Mouse (Mus musculus) thymus, postnatal 36 days (tissue): ENCODE measurements around the gene Tsfm.

ENCODE experiments used
- DNase-seq, 2 experiments: peaks; one replicate each; pipeline ENCODE4 v3.0.0; 2022; ENCODE audit warnings: mixed read lengths in 2 of 2

Gene Tsfm

DNA sequence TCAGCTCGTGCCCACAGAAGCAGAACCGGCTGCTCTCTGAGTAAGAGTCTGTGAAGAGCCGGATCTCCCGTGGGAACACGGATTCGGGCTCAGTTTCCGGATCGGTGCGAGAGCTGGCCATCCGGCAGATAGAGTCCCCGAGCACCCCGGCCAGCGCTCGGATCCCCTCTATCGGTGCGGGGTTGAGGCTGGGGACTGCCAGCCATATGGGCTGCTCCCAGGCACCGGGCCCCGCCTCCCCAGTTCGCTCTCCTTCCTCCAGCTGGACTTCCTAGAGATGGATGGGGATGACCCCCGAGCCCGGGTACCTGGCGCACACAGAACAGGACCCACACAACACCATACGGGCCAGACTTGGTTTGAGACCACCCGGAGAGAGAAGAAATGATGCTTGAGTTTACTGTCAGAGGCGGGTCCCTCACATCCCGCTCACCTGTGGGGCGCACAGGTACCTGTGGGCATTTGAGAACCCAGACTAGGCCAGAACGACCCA, 10.7 kb upstream of the Tsfm start, which contains the start of the genes Mettl1 and Eef1akmt3:
Gene Mettl1, plus strand, starts transcription at position 141 of the 493 bp plus-strand sequence.
Gene Eef1akmt3, minus strand, starts transcription at position 240 of the 493 bp plus-strand sequence.
- DNase-seq, result peak in 1 of 2 experiments; percentile 22

DNA sequence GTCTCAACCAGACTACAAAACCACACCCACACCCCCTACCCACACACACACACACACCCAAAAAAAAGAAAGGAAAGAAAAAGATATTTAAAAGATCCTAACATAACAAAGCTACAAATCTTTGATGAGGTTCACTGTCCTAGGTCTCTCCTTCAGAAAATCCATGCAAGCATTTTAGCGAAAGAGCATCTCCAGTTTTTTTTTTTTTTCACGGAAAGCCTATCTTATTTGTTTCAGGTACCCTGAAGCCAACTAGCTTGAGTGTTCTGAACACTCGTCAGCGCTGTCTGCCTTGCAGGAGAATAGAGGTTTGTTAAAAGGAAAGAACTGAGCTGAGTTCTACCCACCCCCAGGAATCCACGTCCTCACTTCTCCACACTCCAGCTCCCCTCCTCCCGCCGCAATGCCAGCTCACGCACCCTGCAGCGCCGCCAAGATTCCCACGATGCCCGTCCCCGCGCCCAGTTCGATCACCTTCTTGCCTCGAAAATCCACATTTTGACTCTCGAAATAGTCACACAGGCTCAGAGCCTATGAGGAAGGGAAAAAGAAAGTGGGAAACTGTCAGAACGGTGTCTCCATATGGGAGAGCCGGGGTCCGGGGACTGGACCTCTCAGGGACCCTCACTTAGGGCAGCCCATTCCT, 10.1 kb upstream of the Tsfm start:
- DNase-seq, result no peak

DNA sequence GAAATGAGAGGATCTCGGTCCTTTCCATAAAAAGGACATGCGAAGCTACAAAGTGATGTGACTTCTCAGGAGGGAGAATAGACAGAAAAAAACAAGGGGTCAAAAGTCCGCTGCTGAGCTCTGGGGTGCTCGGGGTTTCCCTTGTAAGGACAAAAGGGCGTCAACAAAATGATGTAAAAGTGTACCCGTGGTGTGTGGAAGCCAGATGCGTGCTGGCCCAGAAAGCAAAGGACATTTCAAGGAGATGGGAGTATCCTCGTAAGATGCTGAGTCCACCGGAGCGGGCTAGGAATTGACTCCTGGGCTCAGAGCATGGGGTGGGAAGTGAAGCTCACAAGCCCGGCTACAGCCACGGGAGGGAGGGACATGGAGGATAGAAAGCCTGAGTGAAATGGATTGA, 7.0 kb upstream of the Tsfm start:
- DNase-seq, result no peak

DNA sequence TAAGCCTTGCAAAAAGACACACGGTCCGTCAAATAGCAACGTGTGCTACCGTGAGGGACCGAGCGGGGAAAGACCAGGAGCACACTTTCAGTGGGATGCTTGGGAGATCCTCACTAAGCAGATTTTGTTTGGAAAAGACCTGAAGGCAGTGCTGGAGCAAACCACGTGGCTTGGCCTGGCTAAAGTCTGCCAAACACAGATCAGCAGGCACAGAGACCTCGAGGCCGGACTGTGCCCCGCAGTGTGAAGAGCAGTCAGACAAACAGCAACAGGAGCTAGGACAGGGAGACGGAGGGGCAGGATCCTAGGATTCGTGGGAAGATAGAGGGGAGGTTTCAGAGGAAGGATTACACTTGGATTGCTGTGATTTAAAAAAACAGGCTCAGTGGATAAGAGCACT, 5.6 kb upstream of the Tsfm start:
- DNase-seq, result no peak

DNA sequence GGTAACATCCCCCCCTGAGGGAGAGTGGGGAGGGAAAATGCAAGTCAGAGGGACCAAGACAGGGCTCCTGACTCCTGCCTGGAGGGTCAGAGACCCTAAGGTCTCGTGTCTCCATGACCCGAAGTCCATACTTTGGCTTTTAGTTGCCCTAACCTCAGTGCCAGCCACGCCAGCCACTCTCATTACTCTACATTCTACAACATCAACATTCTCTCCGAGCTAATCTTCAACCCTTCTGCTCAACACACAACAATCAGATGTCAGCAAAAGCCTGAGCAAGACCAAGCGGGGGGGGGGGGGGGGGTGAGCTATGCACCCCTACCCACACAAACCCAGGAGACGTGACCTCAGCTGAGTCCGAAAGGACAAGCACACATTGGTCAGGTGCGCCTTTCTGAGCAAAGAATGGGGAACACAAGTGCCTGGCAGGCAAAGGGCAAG, 2.7 kb upstream of the Tsfm start:
- DNase-seq, result no peak

DNA sequence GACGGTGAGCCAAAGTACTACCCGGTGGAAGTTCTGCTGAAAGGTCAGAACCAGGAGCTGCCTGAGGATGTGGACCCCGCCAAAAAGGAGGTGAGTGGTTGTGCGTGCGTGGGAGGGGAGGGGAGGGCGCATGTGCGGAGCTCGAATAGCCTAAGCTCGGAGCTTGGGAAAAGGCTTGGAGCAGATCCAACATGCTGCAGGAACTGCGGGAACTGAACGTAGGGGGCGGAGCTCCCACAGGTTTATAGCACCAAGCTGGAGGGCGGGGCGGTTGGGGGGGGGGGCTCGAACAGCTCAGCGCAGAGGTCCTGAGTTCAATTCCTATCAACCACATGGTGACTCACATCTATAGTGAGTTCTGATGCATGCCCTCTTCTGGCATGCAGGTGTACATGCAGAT, 12.2 kb downstream of the Tsfm start:
- DNase-seq, result no peak

DNA sequence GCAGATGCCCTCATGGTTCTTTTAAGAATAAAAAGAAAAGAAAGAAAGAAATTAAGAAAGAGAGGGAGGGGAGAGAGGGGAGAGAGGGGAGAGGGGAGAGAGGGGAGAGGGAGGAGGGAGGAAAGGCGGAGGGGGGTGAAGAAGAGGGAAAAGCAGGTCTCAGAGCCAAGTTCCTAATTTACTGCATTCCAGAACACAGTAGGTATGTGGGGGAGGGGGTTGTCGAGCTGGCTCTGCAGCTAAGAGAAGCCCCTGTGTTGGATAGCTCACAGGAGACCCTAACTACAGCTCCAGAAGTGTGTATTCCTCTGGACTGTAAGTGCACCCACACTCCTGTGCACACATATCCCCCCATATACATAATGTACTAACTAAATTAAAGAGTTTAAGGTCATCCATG, 13.6 kb downstream of the Tsfm start:
- no peak for DNase-seq

DNA sequence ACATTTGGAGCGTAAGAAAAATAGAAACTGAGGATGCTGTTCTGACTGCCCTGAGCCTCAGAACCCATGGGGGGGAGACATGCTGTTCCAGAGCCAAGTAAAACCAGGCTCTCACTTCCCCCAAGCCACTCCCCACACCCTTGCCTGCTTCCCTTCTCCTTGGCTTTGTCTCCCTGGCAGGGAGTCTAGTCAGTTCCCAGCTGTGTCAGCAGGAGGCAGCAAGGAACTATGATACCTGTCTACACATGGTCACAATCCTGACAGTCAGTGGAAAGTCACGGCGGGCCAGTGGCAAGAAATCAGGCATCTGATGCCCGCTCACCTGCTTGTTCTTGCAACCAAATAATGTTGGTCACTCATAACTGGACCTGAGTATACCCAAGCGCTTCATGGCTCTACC, 14.2 kb downstream of the Tsfm start:
- DNase-seq, result no peak

DNA sequence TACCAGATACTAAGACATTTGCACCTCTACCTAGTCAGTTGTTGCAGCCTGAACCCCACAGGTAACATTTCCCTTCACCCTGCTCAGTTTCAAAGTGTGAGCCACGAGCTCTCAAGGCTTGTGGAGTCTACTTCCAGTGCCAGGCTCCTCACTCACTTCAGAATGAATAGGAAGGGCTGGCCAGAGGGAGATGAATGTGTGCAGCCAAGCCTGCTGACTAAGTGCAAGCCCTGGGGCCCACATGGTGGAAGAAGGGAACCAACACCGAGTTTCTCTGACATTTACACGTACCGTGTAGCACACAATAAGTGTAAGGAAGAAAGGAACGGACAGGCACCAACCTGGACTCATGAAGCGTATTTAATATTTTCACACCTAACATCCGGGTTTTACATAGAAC, 26.8 kb downstream of the Tsfm start:
- DNase-seq, result no peak

DNA sequence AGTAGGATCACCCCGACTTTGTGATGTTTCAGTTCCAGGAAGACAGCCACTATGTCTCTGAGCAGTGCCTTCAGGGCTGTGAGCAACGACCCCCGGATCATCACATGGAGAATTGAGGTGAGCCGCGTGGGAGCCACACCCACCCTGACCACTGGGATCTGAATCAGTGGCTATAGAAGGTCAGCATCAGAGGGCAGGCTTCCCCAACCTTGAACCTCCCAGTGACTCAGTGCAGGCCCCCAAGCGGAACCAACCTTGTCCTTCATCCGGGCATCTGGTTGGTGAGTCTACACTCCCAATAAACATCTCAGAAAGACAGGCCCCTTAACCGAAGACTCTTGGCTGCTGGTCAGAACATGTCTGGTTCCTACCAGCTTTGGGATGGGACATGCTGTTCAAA, 27.3 kb downstream of the Tsfm start:
- DNase-seq, result no peak

DNA sequence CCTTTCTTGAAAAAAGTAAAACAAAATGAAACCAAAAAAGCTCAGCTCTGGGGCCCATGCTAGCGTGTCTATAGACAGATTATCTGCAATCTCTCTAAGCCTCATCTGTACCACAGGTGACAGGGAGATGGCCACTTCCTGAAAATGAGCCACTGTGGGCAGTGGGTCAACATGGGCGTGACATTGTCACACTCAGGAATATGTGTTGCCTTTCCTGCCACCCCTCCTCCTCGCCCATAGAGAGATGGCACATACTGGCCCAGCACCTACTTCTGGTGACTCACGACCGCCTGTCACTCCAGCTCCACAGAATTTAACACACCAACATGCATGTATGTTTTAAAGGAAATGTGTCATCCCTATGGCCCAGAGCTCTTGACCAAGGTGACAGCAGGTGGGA, 27.9 kb downstream of the Tsfm start:
- no peak for DNase-seq

DNA sequence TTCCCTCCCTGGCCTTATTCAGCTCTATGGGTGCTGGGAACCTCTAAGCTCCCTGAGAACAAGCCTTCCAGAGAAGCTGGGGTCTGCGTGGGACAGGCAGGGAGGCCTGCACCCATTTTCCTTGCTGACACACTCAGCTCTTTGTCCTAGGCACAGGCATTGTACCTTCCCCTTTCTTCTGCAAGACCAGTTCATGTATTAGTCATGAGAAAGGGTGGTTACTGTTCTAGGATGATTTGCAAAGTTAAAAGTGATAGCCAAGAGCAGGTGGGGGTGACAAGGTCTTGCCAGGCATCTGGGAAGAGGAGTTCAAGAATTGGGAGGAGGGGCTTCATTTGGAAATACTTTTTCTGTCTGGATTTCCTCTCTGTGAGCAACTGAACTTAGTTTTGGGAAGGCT, 28.6 kb downstream of the Tsfm start:
- no peak for DNase-seq

DNA sequence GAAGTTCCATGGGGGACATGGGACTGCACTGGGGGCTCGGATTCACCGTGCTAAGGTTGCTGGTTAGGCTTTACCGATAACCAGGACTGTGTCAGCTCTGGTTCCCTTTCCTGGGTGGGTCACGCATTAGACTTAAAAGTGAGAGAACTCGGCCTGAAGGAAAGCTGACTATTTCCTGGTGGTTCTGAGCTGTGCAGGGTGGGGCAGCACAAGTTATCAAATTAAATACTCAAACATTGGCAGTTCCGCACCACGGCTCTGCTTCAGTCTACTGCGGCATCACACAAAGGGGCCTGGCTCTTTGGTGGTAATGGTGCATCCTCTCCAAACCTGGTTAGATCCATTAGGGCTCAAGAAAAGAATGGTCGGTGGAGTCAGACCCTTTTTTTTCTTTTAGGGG, 29.3 kb downstream of the Tsfm start:
- no peak for DNase-seq

DNA sequence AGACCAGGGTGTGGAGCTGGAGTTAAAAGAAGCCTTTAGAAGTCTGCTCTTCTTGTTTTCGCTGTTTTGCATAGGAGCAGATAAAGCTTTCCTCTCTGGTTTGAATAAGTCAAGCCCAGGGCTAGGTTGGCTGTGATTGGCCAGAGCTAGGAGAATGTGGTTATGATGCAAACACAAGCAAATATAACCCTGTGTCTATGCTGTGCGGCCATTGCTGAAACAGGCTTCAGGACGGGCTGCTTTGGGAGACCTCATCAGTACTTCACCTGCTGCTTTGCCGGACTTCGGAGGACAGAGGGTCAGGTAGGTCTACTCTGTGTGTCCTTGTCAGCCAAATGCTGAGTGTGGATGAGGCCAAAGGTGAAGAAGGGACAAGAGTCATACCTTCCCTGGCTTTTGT, 30.1 kb downstream of the Tsfm start, which contains the start of gene Avil:
Gene Avil, plus strand, starts transcription at position 181 of the 400 bp plus-strand sequence.
- DNase-seq, result no peak

DNA sequence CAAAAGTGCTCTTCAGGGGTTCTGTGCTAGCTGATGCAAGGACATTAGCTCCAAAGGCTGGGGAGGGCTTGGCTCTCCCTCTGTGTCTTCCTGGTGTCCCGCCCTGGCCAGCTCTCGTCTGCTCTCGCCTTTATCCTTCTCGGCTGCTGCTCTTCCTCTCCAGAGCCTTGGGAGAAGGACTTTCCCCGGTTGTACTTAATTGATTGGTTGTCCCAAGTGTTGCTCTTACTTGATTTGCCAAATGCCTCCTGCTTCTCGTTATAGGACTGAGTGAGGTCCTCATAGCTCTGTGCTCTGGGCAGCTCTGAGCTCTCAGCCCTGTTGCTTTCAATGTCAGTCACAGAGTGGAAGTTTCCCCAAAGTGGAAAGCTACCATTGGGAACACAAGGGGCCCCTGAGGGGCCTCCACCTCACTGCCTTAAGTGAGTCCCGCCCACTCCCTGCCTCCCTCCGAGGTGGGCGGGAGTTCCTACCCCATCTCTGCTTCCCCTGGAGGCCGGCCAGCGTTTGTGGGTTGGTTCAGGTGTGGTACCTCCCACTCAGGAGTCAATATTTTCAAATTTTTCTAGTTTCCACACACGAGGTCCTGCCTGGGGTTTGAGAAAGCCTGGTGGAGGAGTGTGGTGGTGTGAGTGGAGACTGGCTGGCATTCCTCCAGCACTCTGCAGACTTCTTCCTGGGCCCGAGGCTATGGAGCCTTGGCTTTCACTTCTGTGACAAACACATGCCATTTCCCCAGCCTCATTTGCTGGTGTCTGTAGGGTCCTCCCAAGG, 33.1 kb downstream of the Tsfm start:
- DNase-seq, result no peak

DNA sequence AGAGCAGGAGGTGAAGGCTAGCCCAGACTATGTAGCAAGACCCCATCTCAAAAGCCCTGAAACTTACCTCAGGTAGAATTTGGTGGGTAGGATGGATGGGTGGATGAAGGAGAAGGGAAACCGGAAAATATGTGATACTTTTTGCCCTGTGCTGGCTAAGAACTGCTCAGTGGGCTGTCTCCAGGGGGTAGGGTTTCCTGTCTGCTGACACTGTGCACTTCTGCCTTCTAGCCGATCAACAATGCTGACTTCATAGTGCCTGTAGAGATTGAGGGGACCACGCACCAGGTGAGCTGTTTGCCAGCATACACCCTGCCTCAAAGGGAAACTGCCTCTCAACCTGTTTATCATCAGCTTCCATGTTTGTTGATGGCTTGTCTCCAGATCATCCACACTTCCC, 37.0 kb downstream of the Tsfm start:
- no peak for DNase-seq

DNA sequence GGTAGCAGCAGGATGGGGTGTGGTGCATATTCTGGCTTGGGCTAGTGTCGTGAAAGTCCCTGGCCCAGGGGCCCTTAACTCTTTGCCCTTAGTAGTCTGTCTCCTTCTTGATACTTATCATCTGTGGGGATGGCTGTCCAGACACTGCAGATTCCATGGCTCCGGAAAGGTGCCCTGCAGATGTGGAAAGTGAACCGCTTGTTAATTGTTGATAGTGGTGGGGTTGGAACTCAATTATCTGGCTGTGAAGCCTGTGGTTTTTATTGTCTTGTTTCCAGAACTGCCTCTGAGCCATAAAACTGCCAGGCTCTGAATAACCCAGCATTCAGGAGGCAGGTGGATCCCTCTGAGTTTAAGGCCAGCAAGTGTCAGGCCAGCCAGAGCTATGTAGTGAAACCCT, 39.0 kb downstream of the Tsfm start:
- DNase-seq, result no peak

DNA sequence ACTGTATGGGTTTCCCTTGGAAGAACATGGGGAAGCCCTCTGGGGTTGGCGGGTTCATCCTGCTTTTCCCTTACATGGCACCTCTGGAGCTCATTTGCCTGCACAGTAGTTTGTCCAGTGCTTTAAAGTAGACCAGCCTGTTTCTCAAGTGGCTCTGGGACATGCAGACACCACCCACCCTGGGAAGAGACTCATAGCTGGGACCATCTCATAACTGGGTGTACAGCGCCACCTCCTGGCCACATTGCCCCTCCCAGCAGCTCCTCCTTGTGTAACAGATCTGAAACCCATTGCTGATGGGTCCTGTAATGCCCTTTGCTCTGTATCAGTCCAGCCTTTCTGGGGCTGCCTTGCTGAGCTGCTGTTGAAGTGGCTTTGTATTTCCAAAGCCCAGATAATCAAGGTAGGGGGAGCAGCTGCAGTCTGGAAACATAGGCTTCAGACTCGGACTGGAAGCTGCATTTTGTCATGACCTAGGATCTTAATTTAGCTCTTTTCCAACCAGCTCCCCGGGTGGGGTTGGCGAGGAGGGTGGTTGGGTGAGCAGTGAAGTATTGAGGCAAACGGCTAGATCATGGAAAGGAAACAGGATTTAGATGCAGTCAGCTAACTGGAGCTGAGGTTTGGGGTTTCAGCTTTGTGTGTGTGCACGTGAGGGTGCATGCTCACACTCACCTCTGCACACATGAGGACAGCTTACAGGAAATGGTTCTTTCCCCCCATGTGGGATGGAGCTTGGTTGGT, 40.2 kb downstream of the Tsfm start:
- DNase-seq, result peak; percentile 80 to 83

DNA sequence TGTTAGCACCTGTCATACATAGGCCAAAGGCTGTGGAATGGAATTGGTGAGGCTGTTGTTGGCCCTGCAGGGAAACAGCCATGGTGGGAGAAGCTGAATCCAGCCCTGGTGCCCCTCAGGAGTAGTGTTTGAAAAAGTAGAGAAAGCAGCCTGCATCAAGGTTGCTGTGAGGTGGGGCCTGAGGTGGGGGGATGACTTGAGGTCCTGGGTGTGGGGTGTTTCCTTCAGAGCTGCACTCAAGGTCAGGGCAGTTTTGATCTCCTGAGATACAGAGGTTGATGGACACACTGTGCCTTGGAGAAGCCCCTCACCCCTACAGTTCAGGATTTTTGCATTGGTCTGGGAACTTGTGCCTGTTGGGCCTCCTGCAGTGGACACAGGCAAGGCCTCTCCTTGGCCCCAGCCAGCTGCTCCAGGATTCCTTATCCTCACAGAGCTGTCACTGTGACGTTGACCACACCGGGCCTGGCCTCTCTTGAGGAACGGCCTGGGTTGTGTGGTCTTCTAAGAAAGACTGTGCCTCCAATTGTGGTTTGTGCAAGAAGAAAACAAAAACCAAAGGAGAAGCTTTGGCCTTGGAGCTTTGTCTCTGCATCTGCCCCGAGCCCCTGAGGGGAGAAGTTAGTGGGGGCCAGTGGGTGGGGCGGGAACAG, 42.0 kb downstream of the Tsfm start:
- no peak for DNase-seq

DNA sequence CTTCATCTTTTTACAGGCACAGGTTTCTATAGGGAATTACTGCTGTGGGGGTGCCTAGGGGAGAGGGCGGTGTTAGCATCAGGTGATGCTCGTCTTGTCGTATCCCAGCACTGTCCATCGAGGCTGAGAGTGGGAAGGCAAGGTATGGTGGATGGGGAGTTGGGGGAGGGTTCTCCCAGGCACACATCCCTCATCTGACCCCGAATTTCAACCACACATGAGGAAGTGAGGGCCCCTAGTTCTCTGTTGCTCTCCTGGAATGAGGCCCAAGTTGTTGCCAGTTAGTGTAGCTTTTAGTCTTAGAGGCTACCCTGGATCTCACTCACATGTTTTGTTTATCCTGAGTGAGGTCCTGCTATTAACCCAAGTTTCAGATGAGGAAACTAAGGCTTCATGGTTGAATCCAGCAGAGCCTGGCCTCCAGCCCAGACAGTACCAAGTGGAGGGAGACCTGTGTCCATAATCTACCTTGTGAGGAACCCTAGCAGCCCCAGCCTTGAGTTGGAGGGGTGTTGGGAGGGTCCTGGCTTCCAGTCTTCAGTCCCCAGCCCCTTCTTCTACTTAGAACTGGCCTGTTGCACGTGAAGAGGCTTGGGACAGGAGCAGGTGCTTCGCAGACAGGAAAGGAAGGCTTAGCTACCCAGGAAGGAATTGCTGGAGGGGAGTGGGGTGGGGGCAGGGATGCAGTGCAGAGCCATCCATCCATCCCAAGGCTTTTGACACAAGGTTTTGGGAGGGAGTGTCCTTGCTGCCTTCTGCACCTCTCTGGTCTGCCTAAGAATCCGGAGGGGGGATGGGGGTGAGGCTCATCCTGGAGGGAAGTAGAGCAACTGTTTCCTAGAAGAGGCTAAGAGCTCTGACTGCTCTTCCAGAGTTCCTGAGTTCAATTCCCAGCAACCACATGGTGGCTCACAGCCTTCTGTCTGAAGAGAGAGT, 43.2 kb downstream of the Tsfm start:
- no peak for DNase-seq

DNA sequence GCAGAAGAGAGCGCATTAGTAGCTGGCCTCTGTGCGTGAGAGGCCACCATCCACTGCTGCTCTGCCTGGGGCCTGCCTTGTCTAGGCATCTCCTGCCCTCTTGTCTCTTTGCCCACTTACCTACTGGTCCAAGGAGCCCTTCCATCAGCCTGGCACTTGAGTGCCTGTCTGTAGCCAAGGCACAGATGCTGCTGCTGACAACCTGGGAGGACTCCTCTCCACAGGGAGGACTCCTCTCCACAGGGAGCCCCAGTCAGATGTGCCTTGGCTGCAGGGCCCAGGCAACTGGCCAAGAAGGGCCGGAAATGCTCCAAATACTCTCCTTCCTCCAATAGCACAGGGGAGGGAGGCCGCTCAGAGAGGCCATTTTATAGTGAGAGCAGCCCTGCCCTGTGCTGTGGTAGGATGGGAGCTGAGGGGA, 44.1 kb downstream of the Tsfm start:
- DNase-seq, result no peak

DNA sequence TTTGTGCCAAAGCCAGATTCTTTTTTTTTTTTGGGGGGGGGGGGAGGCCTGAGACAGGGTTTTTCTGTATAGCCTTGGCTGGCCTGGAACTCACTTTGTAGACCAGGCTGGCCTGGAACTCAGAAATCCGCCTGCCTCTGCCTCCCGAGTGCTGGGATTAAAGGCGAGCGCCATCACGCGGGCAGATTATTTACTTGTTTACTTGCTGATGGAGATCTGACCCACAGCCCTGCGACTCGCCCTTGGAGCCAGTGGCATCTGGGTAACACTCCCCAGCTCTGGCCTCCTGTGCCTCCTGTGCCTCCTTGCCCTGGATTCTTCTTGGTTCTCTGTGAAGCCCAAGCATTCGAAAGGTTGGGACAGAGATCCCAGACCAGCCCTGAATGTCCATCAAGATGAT, 45.1 kb downstream of the Tsfm start:
- no peak for DNase-seq
